Mouse (Mus musculus) midbrain, postnatal 0 days (tissue): ENCODE measurements around the gene Cdkn2aipnl. TPM values are rescaled to one million over a fixed set of nuclear protein-coding genes. Genes with fewer than 3 reads are reported as not detected.

Source experiments
- ATAC-seq: fragments of 200-750 bp; cut with Nextera tagmentation; 2 replicates; pipeline ENCODE4 v1.8.0; 2017; ENCODE audit warnings: moderate number of reproducible peaks, mild to moderate bottlenecking, moderate TSS enrichment, moderate library complexity; ENCODE audit not compliant: low FRiP score
- DNase-seq: peaks from one replicate; pipeline ENCODE4 v3.0.0-alpha.2; 2015; ENCODE audit warnings: low spot score
- H3K27ac ChIP-seq: fragments of 300-500 bp; sonication (generic); 2 replicates; pipeline ENCODE4 v1.5.1; 2014; ENCODE audit warnings: low read depth, mild to moderate bottlenecking, low read length, mixed read lengths
- H3K27me3 ChIP-seq: fragments of 300-500 bp; sonication (generic); 2 replicates; pipeline ENCODE4 v1.6.1; 2014; ENCODE audit warnings: low read length, control low read depth, mixed read lengths; ENCODE audit not compliant: insufficient read depth
- H3K36me3 ChIP-seq: fragments of 300-500 bp; sonication (generic); 2 replicates; pipeline ENCODE4 v1.6.1; 2014; ENCODE audit warnings: low read length, control low read depth, mixed read lengths; ENCODE audit not compliant: insufficient read depth
- H3K4me1 ChIP-seq: fragments of 300-500 bp; sonication (generic); 2 replicates; pipeline ENCODE4 v1.6.1; 2014; ENCODE audit warnings: mild to moderate bottlenecking, control low read depth, antibody characterized with exemption, low read length, mixed read lengths; ENCODE audit not compliant: insufficient read depth
- H3K4me2 ChIP-seq: fragments of 300-500 bp; sonication (generic); 2 replicates; pipeline ENCODE4 v1.6.1; 2014; ENCODE audit warnings: low read depth, mild to moderate bottlenecking, low read length, mixed read lengths; ENCODE audit not compliant: poor library complexity, severe bottlenecking
- H3K4me3 ChIP-seq: fragments of 300-500 bp; sonication (generic); 2 replicates; pipeline ENCODE4 v1.5.1; 2014; ENCODE audit warnings: low read depth, mild to moderate bottlenecking, low read length, moderate library complexity
- H3K9ac ChIP-seq: fragments of 300-500 bp; sonication (generic); replicated peaks from 2 replicates; pipeline ENCODE4 v1.6.1; 2014; ENCODE audit warnings: mild to moderate bottlenecking, low read length, moderate library complexity, mixed read lengths; ENCODE audit not compliant: poor library complexity, severe bottlenecking
- H3K9me3 ChIP-seq: fragments of 300-500 bp; sonication (generic); 2 replicates; pipeline ENCODE4 v1.6.1; 2016; ENCODE audit warnings: low read length, control low read depth
- CTCF ChIP-seq: IDR thresholded peaks from 2 replicates; pipeline ENCODE4 v1.5.1; 2016; ENCODE audit warnings: antibody characterized with exemption, mild to moderate bottlenecking
- WGBS: fragments of 180-500 bp; shearing (Covaris S2); extraction: QIAGEN DNeasy Blood & Tissue Kit; methylation state at CpG from one replicate; pipeline ENCODE4 v1.1.7; 2014; 5-methylcytosine and 5-hydroxymethylcytosine counted together
- polyA plus RNA-seq: library from polyadenylated mRNA; unstranded; fragments of >200 nt; fragmentation: Nextera tagmentation; extraction: Ambion mirVana; gene quantifications from 2 replicates; pipeline ENCODE4 v1.2.1, GENCODE M21; 2015
- total RNA-seq: library from RNA; depleted of rRNA; stranded (reverse); fragments of >200 nt; gene quantifications from 2 replicates; pipeline ENCODE4 v1.2.3, GENCODE M21; 2014; rRNA removed

The Cdkn2aipnl gene
- total and polyA plus RNA-seq, 2 experiments from 2014 or later: 99.1 to 124 TPM

DNA sequence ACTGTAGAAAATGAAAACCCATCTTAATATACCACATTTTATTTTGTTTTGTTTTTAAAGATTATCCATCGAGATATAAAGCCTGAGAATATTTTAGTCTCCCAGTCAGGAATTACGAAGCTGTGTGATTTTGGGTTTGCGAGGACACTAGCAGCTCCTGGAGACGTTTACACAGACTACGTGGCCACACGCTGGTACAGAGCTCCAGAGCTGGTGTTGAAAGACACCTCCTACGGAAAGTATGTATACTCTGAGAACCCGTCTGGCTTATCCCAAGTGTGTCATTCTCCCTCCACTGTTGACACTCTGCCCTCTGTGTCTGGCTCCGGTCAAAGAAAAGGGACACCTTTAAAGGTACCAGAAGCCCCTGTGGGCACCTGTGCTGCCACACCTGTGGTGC, 50.8 kb downstream of the Cdkn2aipnl start:
- Histone ChIP-seq H3K9me3 (no peaks in the 10 kb centered on the region), H3K27me3 (no peaks in the 10 kb centered on the region), H3K36me3 (0 out of 2 replicates have a peak, but pooled peaks cover 3% of the 10 kb centered on the region), H3K4me2 (no peak overlapping the region), H3K4me1 (no peaks in the 10 kb centered on the region), H3K4me3 (no peak overlapping the region), H3K27ac (no peak overlapping the region), H3K9ac (no peak overlapping the region)
- no peak for DNase-seq
- ATAC-seq: no peak
- no peak for TF ChIP-seq CTCF
- 85% methylated on average over 9 of the region's 9 CpGs for WGBS

Other genes with a start within 250 kb of the Cdkn2aipnl start
- gene Sec24a, start 204.0 kb upstream of the Cdkn2aipnl start, total RNA-seq: 15.9 and 16.7 TPM in 2 replicates
- 10.5 and 12.5 TPM in 2 replicates for gene Sec24a, start 204.0 kb upstream of the Cdkn2aipnl start, polyA plus RNA-seq
- 115 TPM in 2 replicates for gene Sar1b, start 204.0 kb upstream of the Cdkn2aipnl start, total RNA-seq
- gene Sar1b, start 204.0 kb upstream of the Cdkn2aipnl start, polyA plus RNA-seq: 230 and 239 TPM in 2 replicates
- gene Jade2, start 110.0 kb upstream of the Cdkn2aipnl start, total RNA-seq: 3.6 and 3.7 TPM in 2 replicates
- gene Jade2, start 110.0 kb upstream of the Cdkn2aipnl start, polyA plus RNA-seq: 0.95 and 0.98 TPM in 2 replicates
- gene Ube2b, start 33.1 kb downstream of the Cdkn2aipnl start, total RNA-seq: 160 and 177 TPM in 2 replicates
- 229 and 232 TPM in 2 replicates for gene Ube2b, start 33.1 kb downstream of the Cdkn2aipnl start, polyA plus RNA-seq
- 23.8 and 30.1 TPM in 2 replicates for gene Cdkl3, start 36.6 kb downstream of the Cdkn2aipnl start, total RNA-seq
- 41.8 and 53.2 TPM in 2 replicates for gene Cdkl3, start 36.6 kb downstream of the Cdkn2aipnl start, polyA plus RNA-seq
- gene Ppp2ca, start 131.0 kb downstream of the Cdkn2aipnl start, total RNA-seq: 141 and 143 TPM in 2 replicates
- 107 and 114 TPM in 2 replicates for gene Ppp2ca, start 131.0 kb downstream of the Cdkn2aipnl start, polyA plus RNA-seq
- not detected in 2 replicates for gene Olfr1373, start 177.9 kb downstream of the Cdkn2aipnl start, total RNA-seq
- not detected in 2 replicates for gene Olfr1373, start 177.9 kb downstream of the Cdkn2aipnl start, polyA plus RNA-seq
- gene Olfr1371, start 246.3 kb downstream of the Cdkn2aipnl start, total RNA-seq: not detected in 2 replicates
- not detected in 2 replicates for gene Olfr1371, start 246.3 kb downstream of the Cdkn2aipnl start, polyA plus RNA-seq